Mouse (Mus musculus) ES-E14 (cell line): Measurements from ENCODE around the gene Mitf.

Experiments used
- CHD2 ChIP-seq: IDR thresholded peaks from 2 replicates; pipeline ENCODE4 v1.6.1; 2014; ENCODE audit warnings: mild to moderate bottlenecking, low read depth, low read length, inconsistent platforms
- HCFC1 ChIP-seq: IDR thresholded peaks from 2 replicates; pipeline ENCODE4 v1.6.1; 2012; ENCODE audit warnings: low read length, inconsistent platforms, borderline replicate concordance; ENCODE audit not compliant: insufficient read depth
- ZC3H11A ChIP-seq: IDR thresholded peaks from 2 replicates; pipeline ENCODE4 v1.6.1; 2012; ENCODE audit warnings: low read depth, mild to moderate bottlenecking, inconsistent platforms, low read length, borderline replicate concordance
- ZNF384 ChIP-seq: IDR thresholded peaks from 2 replicates; pipeline ENCODE4 v1.6.1; 2012; ENCODE audit warnings: low read depth, low read length, inconsistent platforms

DNA sequence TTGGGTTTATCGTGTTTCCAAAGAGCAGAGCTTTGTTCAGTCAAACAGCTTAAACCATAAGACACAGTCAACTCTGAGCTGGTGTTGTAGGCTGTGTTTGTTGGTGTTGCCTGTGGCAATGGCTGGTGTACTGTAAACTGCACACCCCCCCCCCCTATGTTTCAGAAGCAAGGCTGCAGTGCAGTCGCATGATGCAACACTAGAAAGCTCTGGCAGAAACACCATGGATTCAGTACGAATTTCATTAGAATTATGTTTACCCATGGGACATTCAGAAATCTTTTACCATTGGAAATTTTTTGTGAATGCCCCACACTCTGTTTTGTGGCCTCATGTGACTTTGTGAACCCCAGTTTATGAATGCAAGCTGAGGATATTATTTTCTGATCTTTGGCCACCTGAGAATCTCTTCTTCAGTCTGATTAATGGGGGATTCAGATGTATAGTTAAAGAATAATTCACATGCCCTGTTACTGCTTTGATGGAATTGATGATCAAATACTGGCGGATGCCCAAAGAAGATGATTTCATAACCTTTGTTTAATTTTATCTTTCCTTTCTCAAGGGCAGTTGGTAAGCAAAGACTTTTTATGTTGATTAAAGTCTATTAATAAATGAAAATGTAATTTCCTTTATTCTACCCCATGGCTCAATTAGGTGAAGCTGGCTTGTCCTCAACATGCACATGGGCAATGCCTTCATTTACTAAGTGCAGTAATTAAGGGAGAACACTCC is 64.6 kb downstream of the Mitf start:
- TF ChIP-seq ZC3H11A: no peak
- TF ChIP-seq ZNF384: no peak
- TF ChIP-seq HCFC1: no peak
- no peak for TF ChIP-seq CHD2
